Mouse (Mus musculus) bone marrow macrophage, adult 2 months (primary cell): Measurements from ENCODE around the gene Bean1. TPM values are rescaled to one million over a fixed set of nuclear protein-coding genes. Genes with fewer than 3 reads are reported as not detected.

Experiments used
- H3K27ac ChIP-seq: 2 replicates; pipeline ENCODE4 v1.5.1; 2012; ENCODE audit warnings: low read depth, low read length; ENCODE audit not compliant: insufficient read depth
- H3K4me1 ChIP-seq: 2 replicates; pipeline ENCODE4 v1.6.1; 2012; ENCODE audit warnings: low read length; ENCODE audit not compliant: control insufficient read depth, insufficient read depth
- H3K4me3 ChIP-seq: 2 replicates; pipeline ENCODE4 v1.5.1; 2012; ENCODE audit warnings: mild to moderate bottlenecking, low read length, moderate library complexity; ENCODE audit not compliant: insufficient read depth
- CTCF ChIP-seq: IDR thresholded peaks from 2 replicates; pipeline ENCODE4 v1.5.1; 2012; ENCODE audit warnings: low read depth, mild to moderate bottlenecking, low read length, moderate library complexity
- POLR2A ChIP-seq: IDR thresholded peaks from 2 replicates; pipeline ENCODE4 v1.6.1; 2012; ENCODE audit warnings: mild to moderate bottlenecking, low read depth, low read length, borderline replicate concordance
- polyA plus RNA-seq: library from polyadenylated mRNA; stranded (reverse); fragments of >200 nt; gene quantifications from 2 replicates; pipeline ENCODE4 v1.2.4, GENCODE M21; 2012; ENCODE audit not compliant: missing spikeins, insufficient read depth, insufficient read length

The Bean1 gene
- polyA plus RNA-seq, 1 experiment, result not detected

DNA sequence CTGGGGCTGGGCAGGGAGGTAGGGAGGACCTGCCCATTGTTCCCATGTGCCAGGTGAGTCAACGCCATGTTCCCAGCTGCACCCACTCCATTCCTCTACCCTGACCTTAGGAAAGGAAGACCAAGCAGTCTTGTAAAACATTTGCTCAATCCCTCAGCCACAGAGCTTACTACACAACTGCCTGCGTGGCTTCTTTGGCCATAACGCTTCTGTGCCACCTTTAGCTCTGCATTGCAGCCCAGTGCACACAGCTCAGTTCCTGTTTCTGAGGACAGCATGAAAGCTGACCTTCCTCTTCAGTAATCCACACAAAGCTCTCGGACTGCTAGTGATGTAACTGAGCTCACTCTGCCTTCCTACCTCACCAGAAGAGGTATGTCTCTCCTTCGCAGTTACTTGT is 62.7 kb downstream of the Bean1 start:
- Histone ChIP-seq H3K27ac (peak overlapping the region; percentile 69), H3K4me3 (no peak overlapping the region), H3K4me1 (peaks cover 12% of the 10 kb centered on the region)
- TF ChIP-seq CTCF, result no peak
- TF ChIP-seq POLR2A, result no peak

DNA sequence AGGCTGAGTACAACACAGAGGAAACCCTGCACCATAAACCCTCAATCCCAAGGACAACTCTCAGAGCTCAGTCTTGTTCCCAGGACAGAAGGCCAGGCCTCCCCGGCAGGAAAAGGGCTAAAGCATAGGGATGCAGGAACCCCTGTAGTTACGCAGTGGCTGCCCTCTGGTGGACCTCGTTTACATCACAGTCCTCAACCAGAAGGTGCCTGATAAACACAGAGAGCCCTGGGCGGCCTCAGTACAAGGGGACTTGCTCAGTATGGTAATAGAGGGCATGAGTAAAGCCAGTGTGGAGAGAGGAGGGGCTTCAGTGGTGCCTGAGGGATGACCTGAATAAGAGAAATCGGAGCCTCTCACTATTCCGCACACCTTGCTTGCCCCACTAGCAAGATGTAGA is 64.3 kb downstream of the Bean1 start:
- Histone ChIP-seq H3K27ac (no peak overlapping the region), H3K4me3 (no peak overlapping the region), H3K4me1 (peaks cover 22% of the 10 kb centered on the region)
- TF ChIP-seq CTCF (0 out of 2 replicates have a peak, but pooled peaks have one; percentile 4), POLR2A (no peak)

DNA sequence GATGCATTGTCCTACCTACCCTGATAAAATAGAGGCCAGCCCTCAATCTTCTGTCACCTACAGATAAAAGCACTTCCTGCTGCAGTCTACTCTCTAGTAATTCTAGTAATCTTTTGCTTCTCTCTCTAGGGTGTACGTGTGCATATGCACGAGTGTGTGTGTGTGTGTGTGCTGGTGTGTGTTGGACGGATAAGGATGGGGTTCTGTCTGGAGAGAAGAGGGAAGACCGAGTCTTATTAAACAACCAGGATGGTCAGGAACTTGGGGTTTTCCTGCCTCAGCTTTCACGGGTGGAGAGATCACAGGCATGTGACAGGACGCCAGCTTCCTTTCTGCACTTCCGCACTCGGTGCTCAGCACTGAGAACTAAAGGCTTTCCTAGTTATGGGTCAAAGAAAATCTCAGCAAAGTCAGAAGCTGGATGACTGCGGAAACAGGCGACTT is 69.2 kb downstream of the Bean1 start:
- TF ChIP-seq POLR2A (no peak), CTCF (no peak)
- peak overlapping the region; percentile 94 for H3K27ac ChIP-seq
- peak overlapping the region; percentile 52 for H3K4me3 ChIP-seq
- peaks cover 29% of the 10 kb centered on the region for H3K4me1 ChIP-seq

DNA sequence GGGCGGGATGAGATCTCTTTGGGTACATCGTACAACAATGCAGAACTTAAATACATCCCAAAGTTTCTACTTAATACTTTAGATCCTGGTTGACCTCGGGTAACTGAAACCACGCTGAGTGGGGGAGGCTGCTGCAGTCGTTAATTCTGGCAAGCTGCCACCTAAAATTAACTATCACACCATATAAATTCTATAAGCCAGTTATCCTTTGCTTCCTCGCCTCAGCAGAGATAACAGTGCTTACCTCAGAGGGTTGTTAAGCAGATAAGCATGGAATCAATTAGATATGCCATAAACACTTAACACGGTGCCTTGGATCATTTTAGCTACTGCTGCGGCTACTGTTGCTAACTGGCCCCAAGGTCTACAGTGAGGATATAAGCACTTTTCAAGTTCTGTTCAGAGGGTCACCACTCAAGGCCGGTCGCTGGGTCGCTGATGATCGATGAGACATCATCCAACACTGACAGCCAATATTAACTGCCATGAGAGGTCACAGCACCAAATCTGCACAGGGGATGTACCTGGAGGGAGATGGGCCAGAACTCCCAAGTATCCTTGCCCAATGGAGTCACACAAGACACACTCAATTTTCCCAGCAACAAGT is 71.9 kb downstream of the Bean1 start:
- no peak for TF ChIP-seq POLR2A
- TF ChIP-seq CTCF, result no peak
- peaks cover 37% of the 10 kb centered on the region for H3K4me1 ChIP-seq
- H3K4me3 ChIP-seq, result no peak overlapping the region
- H3K27ac ChIP-seq, result no peak overlapping the region

DNA sequence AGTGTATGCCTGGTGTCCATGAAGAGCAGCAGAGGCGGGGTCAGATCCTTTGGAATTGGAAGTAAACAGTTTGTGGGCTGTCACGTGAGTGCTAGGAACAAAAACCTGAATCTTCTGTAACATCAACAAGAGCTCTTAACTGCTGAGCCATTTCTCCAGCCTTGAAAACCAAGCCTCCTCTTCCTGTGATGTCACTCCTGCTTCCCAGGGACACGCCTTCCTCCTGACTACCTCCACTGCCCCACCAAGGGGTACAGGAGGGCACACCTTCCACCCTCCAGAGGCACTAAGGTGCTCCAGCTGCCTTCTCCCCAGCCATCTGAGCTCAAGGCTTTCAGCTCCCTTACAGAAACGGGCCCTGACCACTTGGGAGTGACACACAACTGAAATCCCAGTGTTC is 76.4 kb downstream of the Bean1 start:
- Histone ChIP-seq H3K27ac (peak overlapping the region; percentile 67), H3K4me1 (peaks cover 25% of the 10 kb centered on the region), H3K4me3 (peak overlapping the region; percentile 0; the same call in 1 of the 2 replicates)
- TF ChIP-seq CTCF (no peak), POLR2A (no peak)

DNA sequence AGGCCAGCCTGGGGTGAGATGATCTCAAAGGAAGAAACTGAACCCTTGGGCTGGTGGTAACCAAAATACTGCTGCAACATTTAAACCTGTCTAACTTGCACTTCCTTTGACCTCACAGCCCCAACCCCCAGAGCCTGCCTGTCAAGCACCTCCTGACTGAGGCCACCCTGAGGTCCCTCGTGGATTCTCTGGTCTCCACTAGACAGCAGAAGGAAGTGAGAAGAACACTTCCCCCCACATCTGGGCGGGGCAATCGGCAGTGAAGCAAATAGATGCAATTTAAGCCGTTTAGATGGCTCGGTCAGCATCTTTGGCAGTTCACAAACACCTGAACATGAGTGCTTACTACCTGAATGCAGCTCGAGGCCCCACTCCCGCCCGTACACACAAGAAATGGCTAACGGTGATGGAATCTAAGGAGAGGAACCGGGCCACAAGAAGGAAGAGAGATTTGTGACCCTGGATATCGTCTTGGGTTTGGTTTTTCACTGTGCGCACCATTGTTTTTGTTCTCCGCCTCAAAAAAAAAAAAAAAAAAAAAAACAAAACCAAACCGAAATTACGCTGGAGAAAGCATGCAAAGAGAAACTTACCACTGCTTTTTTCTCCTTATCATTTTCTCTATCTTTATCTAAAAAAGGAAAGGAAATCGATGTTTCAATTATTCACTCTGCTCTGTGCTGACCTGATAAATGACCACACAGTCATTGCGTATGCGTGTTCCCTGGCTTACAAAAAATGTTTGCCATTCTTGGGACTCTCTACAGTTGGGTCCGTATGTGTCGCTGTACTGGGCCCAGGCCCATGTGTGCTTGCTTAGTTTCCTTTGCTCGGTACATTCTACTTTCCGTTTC is 77.0 kb downstream of the Bean1 start:
- H3K27ac ChIP-seq, result peak overlapping the region; percentile 67
- no peak for TF ChIP-seq CTCF
- no peak for TF ChIP-seq POLR2A
- H3K4me1 ChIP-seq, result peaks cover 31% of the 10 kb centered on the region
- H3K4me3 ChIP-seq, result peak overlapping the region; percentile 93

DNA sequence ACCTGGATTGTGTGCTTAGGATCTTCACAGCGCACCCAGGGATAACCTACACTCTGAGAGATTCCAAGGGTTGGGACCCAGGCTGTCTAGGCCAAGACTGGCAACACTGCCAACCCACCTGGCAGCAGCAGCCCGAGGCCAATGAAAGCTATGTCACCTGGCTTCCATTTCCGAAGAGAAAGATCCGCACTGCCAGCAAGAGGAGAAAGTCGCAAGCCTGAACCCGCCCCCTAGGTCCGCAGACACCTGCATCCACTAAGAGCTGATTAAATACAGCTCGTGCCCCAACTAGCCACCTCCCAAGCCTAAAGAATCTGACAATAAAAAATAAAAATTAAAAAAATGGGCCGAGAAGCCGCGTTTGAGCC is 77.7 kb downstream of the Bean1 start:
- Histone ChIP-seq H3K27ac (peak overlapping the region; percentile 67), H3K4me3 (peak overlapping the region; percentile 93), H3K4me1 (peaks cover 31% of the 10 kb centered on the region)
- TF ChIP-seq POLR2A (no peak), CTCF (no peak)

DNA sequence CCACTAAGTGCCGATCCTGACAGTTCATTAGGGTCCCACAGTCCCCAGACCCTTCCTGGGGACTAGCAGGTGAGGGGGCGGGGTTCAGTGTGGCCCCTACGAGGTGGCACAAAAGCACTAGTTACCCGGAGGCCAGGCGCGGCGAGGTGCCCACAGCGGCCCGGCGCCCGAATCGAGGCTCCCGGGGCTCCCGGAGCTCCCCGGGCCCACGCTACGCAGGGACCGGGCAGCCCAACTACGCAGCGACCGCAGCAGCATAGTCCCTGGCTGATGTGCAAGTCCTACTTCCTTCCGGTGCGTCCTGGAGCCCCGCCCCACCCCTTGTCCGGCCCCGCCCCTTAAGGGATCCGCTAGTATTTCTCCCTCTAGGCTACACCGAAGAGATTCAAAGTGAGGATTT is 78.0 kb downstream of the Bean1 start, which contains the start of gene Tk2:
TSS of gene Tk2 (minus strand) at position 283 of the 400 bp plus-strand sequence.
- peak; percentile 94 for TF ChIP-seq POLR2A
- no peak for TF ChIP-seq CTCF
- H3K4me3 ChIP-seq, result peak within 1 kb of the TSS; percentile 93
- H3K4me1 ChIP-seq, result peaks cover 31% of the 10 kb centered on the region
- H3K27ac ChIP-seq, result peak within 1 kb of the TSS; percentile 67

DNA sequence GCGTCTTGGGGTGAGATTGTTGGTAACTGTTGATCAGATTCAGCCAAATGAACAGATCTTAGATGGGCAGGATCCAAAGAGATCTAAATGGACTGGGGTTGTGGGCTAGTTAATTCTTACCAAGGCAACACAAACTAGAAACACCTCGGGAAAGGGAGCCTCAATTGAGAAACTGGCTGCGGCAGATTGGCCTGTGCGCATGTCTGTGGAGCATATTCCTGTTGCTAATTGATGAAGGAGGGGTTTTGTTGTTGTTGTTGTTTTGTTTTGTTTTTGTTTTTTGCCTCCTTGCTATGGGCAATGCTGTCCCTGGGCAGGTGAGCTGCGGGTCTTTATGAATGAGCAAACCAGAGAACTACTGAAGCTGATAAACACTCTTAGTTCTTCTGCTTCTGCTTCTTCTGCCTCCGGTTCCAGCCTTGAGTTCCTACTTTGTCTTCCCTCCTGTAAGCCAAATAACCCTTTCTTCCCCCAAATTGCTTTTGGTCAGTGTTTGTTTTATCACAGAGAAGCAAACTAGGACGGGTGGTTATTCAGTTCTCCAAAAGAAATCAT is 79.3 kb downstream of the Bean1 start:
- peaks cover 31% of the 10 kb centered on the region for H3K4me1 ChIP-seq
- TF ChIP-seq POLR2A (no peak), CTCF (no peak)
- H3K4me3 ChIP-seq, result no peak overlapping the region
- no peak overlapping the region for H3K27ac ChIP-seq
